ENCODE assay signal across 18 mouse cellular contexts in genomic region chr9:79455226-79455625, GRCm38 (mm10).
A peak's percentile ranks its signal among the peaks of the same experiment; 100 is the strongest.
DNase-seq lines count a peak whose midpoint lies in the region; ATAC-seq and TF ChIP-seq lines count a peak whose summit lies in the region.
"Had no signal": no experiment of that assay in that cellular context is flagged by ENCODE, and none has a peak within 500 bp of the region (broad histone marks: within the 10 kb centered on the region; RNA-seq: fewer than 3 reads in every experiment).

No protein-coding gene starts in this region.

- TF ChIP-seq CTCF in midbrain, postnatal 0 days (IDR thresholded peaks at IDR 0.05), result no peak

- H3K36me3 ChIP-seq in midbrain, embryonic 11.5 days (ENCODE audit: control insufficient read depth, insufficient read depth, low read length), result no peaks in the 10 kb centered on the region
- H3K36me3 ChIP-seq in midbrain, postnatal 0 days (ENCODE audit: insufficient read depth, low read length), result no peaks in the 10 kb centered on the region
- H3K36me3 ChIP-seq: embryonic facial prominence, embryonic 10.5 days; embryonic facial prominence, embryonic 12.5 days; forebrain, embryonic 15.5 days had no signal

- no peak overlapping the region for H3K9ac ChIP-seq in midbrain, embryonic 11.5 days (ENCODE audit: low read length)
- no peak overlapping the region for H3K9ac ChIP-seq in midbrain, postnatal 0 days (replicated peaks; ENCODE audit: low read length, poor library complexity, severe bottlenecking)
- H3K9ac ChIP-seq: embryonic facial prominence, embryonic 12.5 days; forebrain, embryonic 13.5 days; forebrain, embryonic 15.5 days; forebrain, postnatal 0 days had no signal

- H3K4me1 ChIP-seq in midbrain, embryonic 11.5 days (ENCODE audit: control insufficient read depth, insufficient read depth, low read length), result no peaks in the 10 kb centered on the region
- H3K4me1 ChIP-seq in midbrain, postnatal 0 days (ENCODE audit: insufficient read depth, low read length), result no peaks in the 10 kb centered on the region
- H3K4me1 ChIP-seq: embryonic facial prominence, embryonic 10.5 days; embryonic facial prominence, embryonic 12.5 days; forebrain, embryonic 13.5 days; forebrain, embryonic 15.5 days had no signal

- no peak for ATAC-seq in midbrain, embryonic 11.5 days (ENCODE audit: low FRiP score)
- ATAC-seq in midbrain, postnatal 0 days (ENCODE audit: low FRiP score), result no peak
- no peak for ATAC-seq in cerebellum, adult (ENCODE audit: insufficient number of reproducible peaks, low FRiP score, low TSS enrichment)
- ATAC-seq: forebrain, embryonic 13.5 days; forebrain, embryonic 15.5 days; forebrain, postnatal 0 days had no signal

- H3K4me2 ChIP-seq in midbrain, embryonic 11.5 days, result no peak overlapping the region
- no peak overlapping the region for H3K4me2 ChIP-seq in midbrain, postnatal 0 days (ENCODE audit: low read depth, low read length, poor library complexity, severe bottlenecking)
- H3K4me2 ChIP-seq: embryonic facial prominence, embryonic 12.5 days; forebrain, embryonic 13.5 days; forebrain, embryonic 15.5 days had no signal

- H3K4me3 ChIP-seq in midbrain, embryonic 11.5 days (ENCODE audit: low read depth, low read length), result no peak overlapping the region
- H3K4me3 ChIP-seq in midbrain, postnatal 0 days (ENCODE audit: low read depth, low read length), result no peak overlapping the region
- H3K4me3 ChIP-seq: embryonic facial prominence, embryonic 10.5 days; embryonic facial prominence, embryonic 12.5 days; forebrain, embryonic 13.5 days; forebrain, embryonic 15.5 days had no signal

- H3K27me3 ChIP-seq in midbrain, embryonic 11.5 days (ENCODE audit: control insufficient read depth, insufficient read depth, low read length), result no peaks in the 10 kb centered on the region
- no peaks in the 10 kb centered on the region for H3K27me3 ChIP-seq in midbrain, postnatal 0 days (ENCODE audit: insufficient read depth, low read length)
- H3K27me3 ChIP-seq: embryonic facial prominence, embryonic 12.5 days; forebrain, embryonic 13.5 days; forebrain, embryonic 15.5 days had no signal

- DNase-seq in midbrain, embryonic 11.5 days (ENCODE audit: low spot score, missing footprints), result peak; percentile 51
- DNase-seq in midbrain, postnatal 0 days (ENCODE audit: low spot score), result no peak
- DNase-seq in R1 (ENCODE audit: low read depth, low spot score), result peak; percentile 88
- no peak for DNase-seq in B cell, adult 2 months
- DNase-seq: adrenal gland, adult 2 months; adrenal gland, postnatal 10 days; adrenal gland, postnatal 25 days; cerebellum, adult 11-12 months; cerebellum, adult 2 months; cerebellum, adult 9-10 months; cerebellum, postnatal 10 days; cerebellum, postnatal 25 days; forebrain, postnatal 0 days had no signal

- H3K9me3 ChIP-seq in midbrain, embryonic 11.5 days (ENCODE audit: control insufficient read depth, low read length), result no peaks in the 10 kb centered on the region
- no peaks in the 10 kb centered on the region for H3K9me3 ChIP-seq in midbrain, postnatal 0 days (ENCODE audit: low read length)
- H3K9me3 ChIP-seq: embryonic facial prominence, embryonic 10.5 days; embryonic facial prominence, embryonic 12.5 days; forebrain, embryonic 13.5 days; forebrain, embryonic 15.5 days had no signal

- H3K27ac ChIP-seq in midbrain, embryonic 11.5 days (ENCODE audit: low read depth, low read length), result no peak overlapping the region
- no peak overlapping the region for H3K27ac ChIP-seq in midbrain, postnatal 0 days (ENCODE audit: low read depth, low read length)
- H3K27ac ChIP-seq: embryonic facial prominence, embryonic 10.5 days; embryonic facial prominence, embryonic 12.5 days; forebrain, embryonic 13.5 days; forebrain, embryonic 15.5 days had no signal

- 50% methylated on average over 3 of the region's 3 CpGs for WGBS in midbrain, embryonic 11.5 days
- WGBS in midbrain, postnatal 0 days, result 61% methylated on average over 3 of the region's 3 CpGs

Comparison
In these comparisons a context has a peak if more than half of its experiments do, and no peak if none do; other contexts are left out.
1. DNase-seq: peak in midbrain, embryonic 11.5 days (single experiment) and R1 (single experiment); none in midbrain, postnatal 0 days (single experiment) and B cell, adult 2 months (0 of 2).